Mouse (Mus musculus): Measurements from ENCODE around the gene Atrnl1.
A peak's percentile ranks its signal among the peaks of the same experiment; 100 is the strongest.
"Not testable (repeated sequence)": the region's sequence is repeated elsewhere in the genome, so short reads cannot be mapped to it uniquely, and the experiment has no call there.

The Atrnl1 gene

DNA sequence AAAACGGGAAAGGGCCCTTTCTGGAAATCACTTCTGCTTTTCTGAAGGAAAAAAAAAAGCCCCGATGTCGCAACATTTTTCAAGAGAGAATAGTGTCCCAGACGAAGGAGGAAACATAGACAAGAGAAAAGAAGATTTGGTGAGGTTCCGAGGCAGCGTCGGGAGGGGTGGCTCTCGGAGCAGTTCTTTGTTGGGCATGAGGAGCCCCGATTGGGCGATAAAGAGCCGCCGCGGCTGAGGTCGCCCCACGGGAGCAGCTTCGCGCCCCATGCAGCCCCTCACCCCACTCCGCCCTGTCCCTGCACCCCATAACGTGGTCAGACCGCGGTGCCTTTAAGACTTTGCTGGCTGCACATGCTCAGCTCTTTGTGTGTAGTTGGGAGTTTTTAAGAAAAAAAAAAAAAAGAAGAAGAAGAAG is 767 bp upstream of the Atrnl1 start:
- DNase-seq (ENCODE audit: low spot score) = no peak

DNA sequence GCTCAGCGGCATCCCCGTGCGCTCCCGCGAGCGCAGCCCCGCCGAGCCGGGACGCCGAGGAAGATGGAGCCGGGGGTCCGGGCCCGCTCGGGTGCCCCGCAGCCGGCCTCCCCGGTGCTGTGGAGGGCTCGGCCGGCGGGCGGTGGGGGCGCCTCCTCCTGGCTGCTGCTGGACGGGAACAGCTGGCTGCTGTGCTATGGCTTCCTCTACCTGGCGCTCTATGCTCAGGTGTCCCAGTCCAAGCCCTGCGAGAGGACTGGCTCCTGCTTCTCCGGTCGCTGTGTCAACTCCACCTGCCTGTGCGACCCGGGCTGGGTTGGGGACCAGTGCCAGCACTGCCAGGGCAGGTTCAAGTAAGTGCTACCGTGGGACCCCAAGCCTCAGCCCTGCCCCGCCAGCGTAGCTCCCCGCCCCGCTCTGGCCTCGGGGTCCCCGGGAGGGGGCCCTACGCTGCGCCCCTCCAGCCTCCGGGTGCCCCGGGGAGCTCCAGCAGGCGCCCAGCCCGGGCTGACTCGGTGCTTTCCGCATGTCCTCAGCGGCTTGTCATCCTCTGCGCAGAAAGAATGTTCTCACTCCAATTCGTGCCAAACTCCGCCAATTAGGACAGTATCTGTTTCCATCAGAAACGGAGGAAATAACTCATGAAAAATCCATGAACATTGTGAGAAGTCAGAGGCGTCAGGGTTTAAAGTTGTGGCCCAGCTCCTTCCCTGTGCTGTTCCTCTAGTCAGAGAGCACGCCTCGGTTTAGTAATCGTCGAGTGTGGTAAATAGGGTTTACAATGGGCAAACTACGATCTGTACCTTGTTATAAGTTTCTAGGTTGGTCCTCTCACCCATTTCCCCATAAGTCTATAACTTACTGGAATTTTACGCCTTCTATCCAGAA is 701 bp downstream of the Atrnl1 start:
- DNase-seq (ENCODE audit: low spot score) = peak; percentile 44

DNA sequence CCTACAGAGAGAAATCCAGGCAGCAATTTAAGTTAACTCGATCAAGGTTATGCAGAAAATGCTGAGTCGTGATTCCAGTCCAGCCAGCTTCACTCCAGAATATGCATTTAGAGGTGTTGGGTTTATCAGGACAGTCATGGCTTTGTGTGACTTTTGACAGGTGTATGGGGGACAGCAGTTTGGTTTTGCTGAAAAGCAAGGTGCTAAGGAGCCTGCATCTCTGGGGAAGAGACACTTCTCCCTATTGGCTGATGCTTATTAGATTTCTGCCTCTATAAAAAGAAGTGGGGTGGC is 1.3 kb downstream of the Atrnl1 start:
- DNase-seq (ENCODE audit: low spot score) = no peak

DNA sequence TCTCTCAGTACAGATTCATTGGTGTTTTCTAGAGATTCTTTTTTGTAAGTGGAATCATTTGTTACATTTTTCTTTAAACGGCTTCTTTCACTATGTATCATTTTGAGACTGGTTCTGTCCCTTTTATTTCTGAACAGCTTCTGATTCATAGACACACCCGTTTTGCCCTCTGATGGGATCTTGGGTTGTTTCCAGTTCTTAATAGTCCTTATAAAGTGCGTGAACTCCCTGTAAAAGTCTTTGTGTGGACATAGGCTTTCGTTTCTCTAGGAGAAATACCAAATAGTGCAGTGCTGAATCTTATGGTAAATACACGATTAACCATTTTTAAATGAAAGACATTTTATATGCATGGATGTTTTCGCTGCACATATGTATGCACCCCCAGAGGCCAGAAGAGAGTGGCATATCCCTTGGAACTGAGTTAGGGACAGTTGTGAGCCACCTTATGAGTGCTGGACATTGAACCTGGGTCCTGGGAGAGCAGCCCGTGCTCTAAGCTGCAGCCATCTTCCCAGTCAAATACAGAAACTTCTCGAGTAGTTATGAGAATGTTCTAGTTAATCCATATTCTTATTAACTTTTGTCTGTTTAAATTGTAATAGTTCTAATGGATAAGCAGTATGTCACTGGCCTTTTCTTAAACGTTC is 5.3 kb downstream of the Atrnl1 start:
- DNase-seq (ENCODE audit: low spot score) = no peak

DNA sequence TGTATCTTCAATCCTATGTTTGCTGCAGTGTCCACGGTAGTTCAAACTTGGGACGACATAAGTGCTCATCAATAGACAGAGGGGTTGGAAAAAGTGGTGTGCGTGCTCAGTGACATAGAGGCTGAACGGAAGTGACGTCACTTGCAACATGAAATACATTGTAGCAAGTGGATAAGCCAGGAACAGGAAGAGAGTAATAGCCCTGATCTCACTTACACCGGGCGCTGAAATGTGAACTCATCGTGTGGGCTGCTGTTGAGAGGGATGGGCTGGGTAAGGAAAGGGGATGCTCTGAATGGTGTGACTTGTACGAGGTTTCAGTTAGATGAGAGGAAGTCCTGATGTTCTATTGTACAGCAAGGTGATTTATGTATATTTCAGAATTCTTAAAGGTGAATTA is 8.3 kb downstream of the Atrnl1 start:
- no peak for DNase-seq (ENCODE audit: low spot score)

DNA sequence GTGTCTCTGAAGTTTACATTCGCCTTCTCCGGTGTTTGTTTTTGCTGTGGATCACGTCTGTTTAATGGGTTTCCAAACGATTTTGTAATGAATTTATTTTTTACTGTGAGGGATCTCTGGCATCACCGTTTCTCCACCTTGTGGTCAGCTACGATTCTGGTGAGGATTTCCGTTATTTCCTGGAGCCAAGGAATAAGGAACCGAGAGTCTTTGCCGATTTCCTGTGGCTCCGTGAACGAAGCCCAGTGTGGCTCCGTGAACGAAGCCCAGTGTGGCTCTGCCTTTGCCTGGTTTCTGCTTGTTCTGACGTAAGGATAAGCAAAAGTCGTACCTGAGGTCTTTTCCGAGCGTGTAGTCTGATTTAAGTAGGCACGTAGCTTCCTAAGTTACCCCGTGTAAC is 11.0 kb downstream of the Atrnl1 start:
- no peak for DNase-seq (ENCODE audit: low spot score)

DNA sequence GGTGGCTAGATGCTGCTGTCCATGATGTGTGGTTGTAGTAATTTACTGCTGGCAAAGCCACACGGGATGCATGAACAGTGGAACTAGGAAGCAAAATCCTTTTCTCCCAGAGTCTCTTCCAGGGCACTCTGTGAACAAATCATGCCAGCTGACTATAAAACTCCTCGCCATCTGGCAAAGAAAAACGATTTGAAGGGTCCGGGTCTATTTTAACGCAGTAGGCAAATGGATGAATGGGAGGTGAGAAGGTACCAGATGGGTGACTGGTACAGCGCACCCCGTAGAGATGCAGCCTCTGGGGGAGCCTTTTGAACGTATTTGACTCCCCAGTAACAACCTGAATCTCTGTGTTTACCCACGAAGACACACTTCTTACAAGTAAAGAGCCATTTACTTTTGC is 14.9 kb downstream of the Atrnl1 start:
- no peak for DNase-seq (ENCODE audit: low spot score)

DNA sequence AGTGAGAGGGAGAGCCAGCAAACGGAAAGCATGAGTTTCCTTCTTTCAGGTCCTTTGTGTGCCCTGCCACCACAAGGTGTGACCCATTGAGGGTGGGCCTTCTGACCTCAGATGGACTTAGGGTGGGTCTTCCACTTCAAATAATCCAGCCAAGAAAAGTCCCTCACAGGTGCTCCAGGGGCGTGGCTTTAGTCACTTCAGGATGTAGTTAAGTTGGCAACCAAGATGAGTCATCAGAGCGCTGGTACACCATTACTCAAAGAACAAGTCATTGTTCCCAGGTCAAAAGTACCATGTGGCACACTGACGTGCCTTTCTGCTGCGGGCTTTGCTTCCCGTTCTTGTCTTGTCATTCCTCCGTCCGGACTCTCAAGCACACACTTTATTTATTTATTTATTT is 16.4 kb downstream of the Atrnl1 start:
- peak; percentile 26 for DNase-seq (ENCODE audit: low spot score)

DNA sequence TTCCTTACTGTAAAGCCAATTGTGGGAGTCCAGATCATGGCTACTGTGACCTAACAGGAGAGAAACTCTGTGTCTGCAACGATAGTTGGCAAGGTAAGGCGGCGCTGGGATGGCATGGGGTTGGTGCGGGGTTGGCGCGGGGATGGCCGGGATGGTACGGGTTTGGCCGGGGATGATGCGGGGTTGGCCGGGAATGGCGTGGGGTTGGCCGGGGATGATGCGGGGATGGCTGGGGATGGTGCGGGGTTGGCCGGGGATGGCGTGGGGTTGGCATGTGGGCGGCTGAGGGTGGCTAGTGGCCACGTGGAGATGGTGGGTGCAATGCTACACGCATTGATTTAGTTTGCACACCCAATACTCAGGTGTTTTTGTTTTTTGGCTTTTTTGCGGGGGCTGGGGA is 31.7 kb downstream of the Atrnl1 start:
- no peak for DNase-seq (ENCODE audit: low spot score)

DNA sequence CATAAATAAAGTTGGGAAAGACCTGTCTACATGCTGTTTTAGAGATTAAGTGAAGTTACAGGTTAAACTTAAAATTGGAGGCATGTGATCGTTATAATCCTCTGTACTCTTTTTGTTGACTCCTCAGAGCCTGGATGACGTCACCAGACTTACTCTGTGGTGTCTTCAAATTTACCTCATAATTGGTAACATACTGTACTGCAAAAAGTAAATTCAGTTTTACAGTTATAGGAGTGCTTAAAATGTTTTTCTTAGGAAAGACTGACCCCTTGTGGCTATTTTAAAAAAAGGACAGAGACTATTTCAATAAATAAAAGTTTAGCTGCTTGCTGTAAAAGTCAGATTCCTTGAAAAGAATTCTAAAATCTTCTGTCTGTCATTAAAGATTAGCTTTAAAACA is 32.1 kb downstream of the Atrnl1 start:
- DNase-seq (ENCODE audit: low spot score) = peak; percentile 36

DNA sequence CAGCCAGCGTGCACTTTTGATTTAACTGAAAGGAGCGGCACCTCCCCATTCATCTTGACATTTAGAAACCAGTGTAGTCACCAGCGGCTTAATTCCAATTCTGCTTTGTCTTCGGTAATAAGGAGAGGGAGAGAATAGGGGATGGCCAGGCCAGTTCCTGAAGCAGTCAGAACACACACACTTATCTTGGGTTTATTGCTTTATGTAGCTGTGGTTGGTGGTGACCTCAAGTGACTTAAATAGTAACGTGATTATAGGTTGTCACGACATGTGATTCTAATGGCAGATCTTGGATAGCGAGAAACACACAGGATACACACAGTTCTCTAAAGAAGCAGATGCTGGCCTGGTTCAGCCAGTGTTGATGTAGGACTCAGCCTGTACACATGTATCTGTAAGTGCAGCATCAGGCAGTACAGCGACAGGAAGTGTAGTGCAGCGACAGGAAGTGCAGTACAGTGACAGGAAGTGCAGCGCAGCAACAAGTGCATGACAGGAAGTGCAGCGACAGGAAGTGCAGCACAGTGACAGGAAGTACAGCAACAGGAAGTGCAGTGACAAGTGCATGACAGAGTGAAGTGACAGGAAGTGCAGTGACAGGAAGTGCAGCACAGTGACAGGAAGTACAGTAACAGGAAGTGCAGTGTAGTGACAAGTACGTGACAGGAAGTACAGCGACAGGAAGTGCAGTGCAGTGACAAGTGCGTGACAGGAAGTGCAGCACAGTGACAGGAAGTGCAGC is 37.5 kb downstream of the Atrnl1 start:
- no peak for DNase-seq (ENCODE audit: low spot score)

DNA sequence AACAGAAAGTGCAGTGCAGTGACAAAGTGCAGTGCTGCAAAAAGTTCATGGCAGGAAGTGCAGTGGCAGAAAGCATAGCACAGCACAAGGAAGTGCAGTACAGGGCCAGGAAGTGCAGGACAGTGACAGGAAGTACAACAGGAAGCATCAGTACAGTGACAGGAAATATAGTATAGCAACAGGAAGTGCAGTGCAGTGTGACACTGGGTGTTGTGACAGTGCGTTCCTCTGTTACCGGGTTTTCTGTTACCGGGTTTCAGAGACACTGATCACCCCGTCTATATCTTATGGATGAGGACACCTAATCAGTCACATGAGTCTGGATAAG is 38.1 kb downstream of the Atrnl1 start:
- no peak for DNase-seq (ENCODE audit: low spot score)

DNA sequence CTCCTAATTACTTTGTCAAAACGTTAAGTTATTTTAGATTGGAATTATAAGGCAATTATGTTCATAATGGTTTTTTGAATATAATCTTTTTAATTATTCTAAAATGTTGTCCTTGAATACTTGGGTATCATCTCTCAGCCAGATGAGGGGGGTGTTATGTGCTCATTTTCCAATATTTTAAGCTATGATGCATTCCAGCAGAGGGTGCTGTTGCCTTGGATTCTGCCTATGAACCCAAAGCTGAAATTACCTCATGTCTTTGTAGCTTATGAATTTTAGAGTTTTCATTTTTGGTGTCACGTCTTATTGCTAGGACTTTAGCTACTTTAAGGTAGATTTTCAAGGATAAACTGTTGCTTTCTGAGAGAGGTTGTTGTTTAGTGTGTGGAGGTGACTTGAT is 44.2 kb downstream of the Atrnl1 start:
- peak; percentile 37 for DNase-seq (ENCODE audit: low spot score)

DNA sequence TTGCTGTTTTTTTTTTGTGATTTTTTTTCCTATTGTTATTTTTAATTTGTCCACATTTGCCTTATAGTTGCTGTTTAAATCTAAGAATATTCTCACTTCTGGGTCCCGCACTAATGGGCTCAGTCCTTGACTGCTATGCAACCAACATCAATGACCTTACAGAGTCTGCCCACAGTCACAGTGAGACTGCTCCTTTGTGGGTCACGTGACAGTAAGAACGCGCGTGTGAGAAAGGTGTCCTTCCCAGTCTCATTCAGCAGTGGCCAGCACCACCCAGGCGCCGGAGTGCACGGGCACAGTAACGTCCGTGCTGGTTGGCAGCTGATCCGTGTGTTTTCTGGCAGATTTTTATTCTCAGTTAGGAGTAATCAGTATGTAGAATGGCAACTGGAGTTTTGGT is 44.7 kb downstream of the Atrnl1 start:
- DNase-seq (ENCODE audit: low spot score) = no peak

DNA sequence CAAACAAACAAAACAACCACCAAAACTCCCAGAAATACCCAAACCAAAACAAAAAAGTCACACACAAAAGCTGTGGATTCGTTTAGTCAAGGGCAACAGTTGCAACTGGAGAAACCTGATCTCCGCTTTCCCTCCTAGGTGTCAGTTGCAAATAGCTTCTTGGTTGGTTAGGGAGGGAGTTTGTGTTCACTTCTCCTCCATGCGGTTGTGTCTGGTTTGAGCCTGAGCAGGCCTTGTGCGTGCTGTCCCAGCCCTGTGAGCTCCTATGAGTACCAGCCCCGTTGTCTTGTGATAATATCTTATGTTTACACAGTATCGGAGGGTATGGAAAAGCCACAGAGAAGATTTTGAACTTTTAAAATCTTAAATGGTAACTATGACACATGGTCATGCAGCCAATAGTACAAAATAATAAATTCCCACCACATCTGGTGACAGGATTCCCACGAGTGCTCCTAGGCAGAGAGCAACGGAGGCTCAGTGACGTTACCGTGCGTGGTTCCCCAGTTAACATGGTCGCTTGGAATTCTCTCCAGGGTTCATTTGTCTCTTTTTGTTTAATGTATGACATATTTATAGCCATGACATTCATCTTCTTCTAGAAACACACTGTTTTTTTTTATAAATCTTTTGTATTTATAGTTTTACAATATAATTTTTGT is 46.7 kb downstream of the Atrnl1 start:
- DNase-seq (ENCODE audit: low spot score) = no peak

DNA sequence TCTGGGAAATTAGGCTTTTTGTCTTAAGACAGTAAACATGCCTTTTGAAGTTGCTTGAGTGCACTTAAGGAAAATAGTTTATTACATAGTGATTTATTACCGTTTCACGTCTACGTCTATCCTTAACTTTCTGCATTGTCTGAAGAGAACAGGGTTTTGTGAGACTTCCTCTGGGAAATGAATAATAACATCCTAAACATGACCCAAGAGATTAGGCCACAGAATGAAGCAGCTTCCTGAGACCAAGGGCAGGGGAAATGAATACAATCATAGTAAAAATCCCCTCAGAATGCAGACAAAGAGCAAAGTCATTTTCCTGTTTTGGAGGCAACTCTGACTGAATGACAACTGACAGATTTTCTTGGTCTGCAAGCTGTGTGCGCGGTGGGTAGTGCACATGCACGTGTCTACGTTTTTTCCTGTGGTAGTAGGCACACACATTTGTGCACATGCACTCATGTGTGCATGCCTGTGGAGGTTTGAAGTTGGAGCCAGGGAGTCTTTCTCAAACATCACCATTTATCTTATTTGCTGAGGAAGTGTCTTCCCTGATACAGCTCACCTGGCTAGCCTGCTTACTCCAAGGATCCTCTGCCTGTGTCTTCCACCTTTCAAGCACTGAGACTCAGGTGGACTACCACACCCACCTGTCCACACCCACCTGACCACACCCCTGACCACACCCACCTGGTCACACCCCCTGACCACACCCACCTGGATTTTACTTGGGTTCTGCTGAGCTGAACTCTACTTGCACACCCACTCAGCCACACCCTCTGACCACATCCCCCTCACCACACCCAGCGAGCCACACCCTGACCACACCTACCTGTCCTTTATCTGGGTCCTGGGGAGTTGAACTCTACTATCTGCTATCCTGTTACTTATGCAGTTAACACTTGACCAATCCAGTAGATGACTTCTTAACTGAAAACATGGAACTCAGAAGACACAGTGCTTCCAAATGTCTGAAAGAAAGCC is 47.6 kb downstream of the Atrnl1 start:
- peak; percentile 13 for DNase-seq (ENCODE audit: low spot score)

DNA sequence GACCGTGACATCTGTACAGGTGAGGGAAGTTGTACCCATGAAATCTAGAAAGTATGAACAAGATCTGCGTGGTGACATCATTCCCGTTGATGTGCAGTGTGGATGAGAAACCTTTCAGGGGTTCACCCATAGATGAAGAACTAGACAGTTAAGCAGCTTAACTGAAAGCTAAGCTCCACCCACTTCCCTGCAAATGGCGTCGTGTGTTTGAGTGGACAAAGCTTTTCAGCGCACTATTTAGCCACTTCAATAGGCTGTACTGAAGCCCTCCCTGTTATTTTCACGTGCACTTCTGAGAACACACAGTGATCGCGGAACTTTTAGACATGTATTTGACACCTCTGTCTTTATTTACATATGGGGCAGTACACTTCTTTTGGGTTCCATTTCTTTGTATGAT is 56.2 kb downstream of the Atrnl1 start:
- no peak for DNase-seq (ENCODE audit: low spot score)

DNA sequence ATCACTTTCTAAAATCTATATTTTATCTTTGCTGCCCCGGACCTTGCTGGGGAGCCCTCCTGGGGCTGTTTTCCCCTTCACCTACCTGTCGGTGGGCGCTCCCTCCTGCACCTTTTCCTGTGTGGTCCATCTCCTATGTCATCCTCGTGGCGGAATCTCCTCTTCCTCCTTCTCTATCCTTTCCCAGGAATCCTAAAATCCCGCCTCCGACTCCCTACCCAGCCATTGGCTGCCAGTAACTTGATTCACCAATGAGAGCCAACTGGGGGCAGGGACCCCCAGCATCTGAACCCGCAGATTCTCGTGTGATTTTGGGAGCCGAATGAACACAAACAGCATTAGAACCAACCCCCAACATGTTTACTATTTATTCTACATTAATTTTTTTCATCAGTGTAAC is 57.1 kb downstream of the Atrnl1 start:
- DNase-seq (ENCODE audit: low spot score) = no peak

DNA sequence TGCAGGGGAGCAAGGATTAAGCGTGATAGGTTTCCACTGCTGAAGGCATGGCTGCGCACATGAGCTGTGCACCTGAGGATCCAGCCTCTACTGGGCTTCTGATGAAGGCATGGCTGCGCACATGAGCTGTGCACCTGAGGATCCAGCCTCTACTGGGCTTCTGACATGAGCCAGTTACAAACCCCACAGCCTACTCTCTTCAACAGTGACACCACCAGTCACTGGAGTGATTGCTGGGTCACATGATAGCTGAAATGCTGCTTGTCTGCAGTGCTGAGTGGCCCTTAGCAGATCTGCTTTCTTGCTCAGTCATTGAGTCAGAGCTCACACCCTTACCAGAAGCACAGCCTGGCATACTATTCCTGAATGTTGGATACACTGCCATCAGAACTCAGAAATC is 68.6 kb downstream of the Atrnl1 start:
- no peak for DNase-seq (ENCODE audit: low spot score)

DNA sequence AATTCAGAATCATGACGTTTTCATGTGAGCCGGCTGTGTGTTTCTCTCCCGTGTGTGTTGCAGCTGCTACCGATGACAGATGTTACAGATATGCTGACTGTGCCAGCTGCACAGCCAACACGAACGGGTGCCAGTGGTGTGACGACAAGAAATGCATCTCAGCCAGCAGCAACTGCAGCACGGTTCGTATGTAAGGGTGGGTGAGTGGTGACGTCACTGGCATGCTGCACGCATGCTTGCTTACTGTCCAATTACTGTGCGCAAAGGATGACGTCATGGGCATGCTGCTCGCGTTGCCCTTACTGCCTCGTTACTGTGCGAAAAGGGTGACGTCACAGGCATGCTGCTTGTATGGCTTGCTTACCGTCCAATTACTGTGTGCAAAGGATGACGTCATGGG is 75.8 kb downstream of the Atrnl1 start:
- no peak for DNase-seq (ENCODE audit: low spot score)

DNA sequence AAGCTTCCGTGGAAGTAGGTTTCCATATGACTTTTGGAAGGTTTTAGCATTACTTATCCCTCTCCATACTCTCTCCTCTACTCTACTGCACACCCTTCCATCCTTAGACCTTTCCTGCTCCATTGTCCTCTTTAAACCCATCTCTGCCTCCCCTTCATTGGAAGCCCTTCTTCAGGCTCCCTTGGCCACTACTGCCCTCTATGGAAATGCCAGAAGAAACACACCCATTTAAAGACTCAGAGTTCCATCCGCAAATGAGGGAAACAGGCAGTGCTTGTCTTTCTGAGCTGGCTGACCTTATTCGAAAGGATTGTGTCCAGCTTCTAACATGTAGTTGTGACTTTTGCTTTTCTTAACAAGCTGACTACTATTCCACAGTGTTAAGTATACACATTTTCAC is 81.7 kb downstream of the Atrnl1 start:
- DNase-seq (ENCODE audit: low spot score) = no peak

DNA sequence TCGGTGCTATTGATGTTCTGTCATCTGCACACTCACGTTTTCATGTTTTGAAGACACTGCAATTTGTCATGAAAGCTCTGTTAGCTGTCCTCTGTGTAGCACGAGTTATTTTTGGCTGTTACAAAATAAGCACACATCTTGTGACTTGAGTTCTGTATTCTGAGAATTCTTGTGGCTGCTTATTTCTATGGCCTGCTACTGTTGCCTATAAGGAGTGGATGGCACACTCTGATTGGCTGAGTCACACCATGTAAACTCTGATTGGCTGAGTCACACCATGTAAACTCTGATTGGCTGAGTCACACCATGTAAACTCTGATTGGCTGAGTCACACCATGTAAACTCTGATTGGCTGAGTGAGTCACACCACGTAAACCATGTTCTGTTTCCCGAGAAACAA is 85.9 kb downstream of the Atrnl1 start:
- DNase-seq (ENCODE audit: low spot score) = not testable (repeated sequence)
